Mouse (Mus musculus): ENCODE results near the gene Dscaml1. TPM values are rescaled to one million over a fixed set of nuclear protein-coding genes. Genes with fewer than 3 reads are reported as not detected.

Gene Dscaml1
- total RNA-seq, 2 experiments from 2014 or later = not detected

GRCm38 (mm10) chr9:45411111-45411510 is 15.3 kb upstream of the Dscaml1 start:
- no peak for ATAC-seq (replicated peaks; ENCODE audit: poor library complexity)

- peak; percentile 62 for ATAC-seq (replicated peaks; ENCODE audit: poor library complexity)
Measured at GRCm38 (mm10) chr9:45411803-45412202, 14.6 kb upstream of the Dscaml1 start.

GRCm38 (mm10) chr9:45412287-45412686 is 14.1 kb upstream of the Dscaml1 start:
- ATAC-seq (replicated peaks; ENCODE audit: poor library complexity) = peak; percentile 84

- ATAC-seq (replicated peaks; ENCODE audit: poor library complexity) = no peak
Measured at GRCm38 (mm10) chr9:45412700-45413477, 13.5 kb upstream of the Dscaml1 start.

GRCm38 (mm10) chr9:45413478-45414140 is 12.8 kb upstream of the Dscaml1 start:
- ATAC-seq (replicated peaks; ENCODE audit: poor library complexity) = no peak

GRCm38 (mm10) chr9:45415912-45416311 is 10.5 kb upstream of the Dscaml1 start:
- ATAC-seq (replicated peaks; ENCODE audit: poor library complexity) = 0 out of 2 replicates have a peak, but pooled peaks have one; percentile 24

- ATAC-seq (replicated peaks; ENCODE audit: poor library complexity) = peak; percentile 89
Measured at GRCm38 (mm10) chr9:45417245-45417644, 9.2 kb upstream of the Dscaml1 start.

GRCm38 (mm10) chr9:45418252-45418651 is 8.2 kb upstream of the Dscaml1 start:
- no peak for ATAC-seq (replicated peaks; ENCODE audit: poor library complexity)

GRCm38 (mm10) chr9:45421209-45421608 is 5.2 kb upstream of the Dscaml1 start:
- 0 out of 2 replicates have a peak, but pooled peaks have one; percentile 33 for ATAC-seq (replicated peaks; ENCODE audit: poor library complexity)

- ATAC-seq (replicated peaks; ENCODE audit: poor library complexity) = no peak
Measured at GRCm38 (mm10) chr9:45422761-45423298, 3.6 kb upstream of the Dscaml1 start.

GRCm38 (mm10) chr9:45429392-45429791 is 3.0 kb downstream of the Dscaml1 start:
- peak; percentile 77 for ATAC-seq (replicated peaks; ENCODE audit: poor library complexity)

- peak; percentile 37; the same call in 1 of the 2 replicates for ATAC-seq (replicated peaks; ENCODE audit: poor library complexity)
Measured at GRCm38 (mm10) chr9:45429951-45430697, 3.7 kb downstream of the Dscaml1 start.

GRCm38 (mm10) chr9:45430698-45430959 is 4.2 kb downstream of the Dscaml1 start:
- ATAC-seq (replicated peaks; ENCODE audit: poor library complexity) = no peak

GRCm38 (mm10) chr9:45431150-45431549 is 4.7 kb downstream of the Dscaml1 start:
- no peak for ATAC-seq (replicated peaks; ENCODE audit: poor library complexity)

- ATAC-seq (replicated peaks; ENCODE audit: poor library complexity) = no peak
Measured at GRCm38 (mm10) chr9:45432639-45433038, 6.2 kb downstream of the Dscaml1 start.

- no peak for ATAC-seq (replicated peaks; ENCODE audit: poor library complexity)
Measured at GRCm38 (mm10) chr9:45433119-45433518, 6.7 kb downstream of the Dscaml1 start.

- no peak for ATAC-seq (replicated peaks; ENCODE audit: poor library complexity)
Measured at GRCm38 (mm10) chr9:45434171-45434570, 7.7 kb downstream of the Dscaml1 start.

GRCm38 (mm10) chr9:45439025-45439424 is 12.6 kb downstream of the Dscaml1 start:
- ATAC-seq (replicated peaks; ENCODE audit: poor library complexity) = no peak

- peak; percentile 64 for ATAC-seq (replicated peaks; ENCODE audit: poor library complexity)
Measured at GRCm38 (mm10) chr9:45440083-45440784, 13.8 kb downstream of the Dscaml1 start.

GRCm38 (mm10) chr9:45444251-45444798 is 17.9 kb downstream of the Dscaml1 start:
- no peak for ATAC-seq (replicated peaks; ENCODE audit: poor library complexity)
